Mouse (Mus musculus) kidney, embryonic 14.5 days (tissue): ENCODE results near the gene Cdc34. TPM values are rescaled to one million over a fixed set of nuclear protein-coding genes. Genes with fewer than 3 reads are reported as not detected.
A peak's percentile ranks its signal among the peaks of the same experiment; 100 is the strongest.

Source experiments
- ATAC-seq: fragments of 200-750 bp; cut with Nextera tagmentation; 2 replicates; pipeline ENCODE4 v1.8.0; 2017; ENCODE audit warnings: moderate number of reproducible peaks, mild to moderate bottlenecking, moderate TSS enrichment, moderate library complexity; ENCODE audit not compliant: low FRiP score, low TSS enrichment
- H3K27ac ChIP-seq: fragments of 300-500 bp; sonication (generic); 2 replicates; pipeline ENCODE4 v1.5.1; 2014; ENCODE audit warnings: low read depth, mild to moderate bottlenecking, low read length, moderate library complexity, mixed read lengths
- H3K27me3 ChIP-seq: fragments of 300-500 bp; sonication (generic); 2 replicates; pipeline ENCODE4 v1.6.1; 2014; ENCODE audit warnings: mild to moderate bottlenecking, low read length; ENCODE audit not compliant: control insufficient read depth, insufficient read depth
- H3K36me3 ChIP-seq: fragments of 300-500 bp; sonication (generic); 2 replicates; pipeline ENCODE4 v1.6.1; 2014; ENCODE audit warnings: low read length, mixed read lengths; ENCODE audit not compliant: control insufficient read depth, insufficient read depth
- H3K4me1 ChIP-seq: fragments of 300-500 bp; sonication (generic); 2 replicates; pipeline ENCODE4 v1.6.1; 2014; ENCODE audit warnings: low read length, mixed read lengths; ENCODE audit not compliant: control insufficient read depth, insufficient read depth
- H3K4me2 ChIP-seq: fragments of 300-500 bp; sonication (generic); replicated peaks from 2 replicates; pipeline ENCODE4 v1.6.1; 2014; ENCODE audit warnings: low read depth, mild to moderate bottlenecking, low read length
- H3K4me3 ChIP-seq: fragments of 300-500 bp; sonication (generic); 2 replicates; pipeline ENCODE4 v1.5.1; 2014; ENCODE audit warnings: mild to moderate bottlenecking, low read length
- H3K9ac ChIP-seq: fragments of 300-500 bp; sonication (generic); 2 replicates; pipeline ENCODE4 v1.6.1; 2014; ENCODE audit warnings: low read depth, mild to moderate bottlenecking, low read length, moderate library complexity
- H3K9me3 ChIP-seq: fragments of 300-500 bp; sonication (generic); 2 replicates; pipeline ENCODE4 v1.6.1; 2016; ENCODE audit warnings: low read length; ENCODE audit not compliant: control insufficient read depth
- WGBS: fragments of 180-500 bp; shearing (Covaris S2); extraction: QIAGEN DNeasy Blood & Tissue Kit; methylation state at CpG from one replicate; pipeline ENCODE4 v1.1.7; 2014; 5-methylcytosine and 5-hydroxymethylcytosine counted together
- polyA plus RNA-seq: library from polyadenylated mRNA; unstranded; fragments of >200 nt; fragmentation: Nextera tagmentation; extraction: Ambion mirVana; gene quantifications from 2 replicates; pipeline ENCODE4 v1.2.1, GENCODE M21; 2014

Cdc34 gene
- polyA plus RNA-seq, 1 experiment from 2014 or later: 105 TPM

DNA sequence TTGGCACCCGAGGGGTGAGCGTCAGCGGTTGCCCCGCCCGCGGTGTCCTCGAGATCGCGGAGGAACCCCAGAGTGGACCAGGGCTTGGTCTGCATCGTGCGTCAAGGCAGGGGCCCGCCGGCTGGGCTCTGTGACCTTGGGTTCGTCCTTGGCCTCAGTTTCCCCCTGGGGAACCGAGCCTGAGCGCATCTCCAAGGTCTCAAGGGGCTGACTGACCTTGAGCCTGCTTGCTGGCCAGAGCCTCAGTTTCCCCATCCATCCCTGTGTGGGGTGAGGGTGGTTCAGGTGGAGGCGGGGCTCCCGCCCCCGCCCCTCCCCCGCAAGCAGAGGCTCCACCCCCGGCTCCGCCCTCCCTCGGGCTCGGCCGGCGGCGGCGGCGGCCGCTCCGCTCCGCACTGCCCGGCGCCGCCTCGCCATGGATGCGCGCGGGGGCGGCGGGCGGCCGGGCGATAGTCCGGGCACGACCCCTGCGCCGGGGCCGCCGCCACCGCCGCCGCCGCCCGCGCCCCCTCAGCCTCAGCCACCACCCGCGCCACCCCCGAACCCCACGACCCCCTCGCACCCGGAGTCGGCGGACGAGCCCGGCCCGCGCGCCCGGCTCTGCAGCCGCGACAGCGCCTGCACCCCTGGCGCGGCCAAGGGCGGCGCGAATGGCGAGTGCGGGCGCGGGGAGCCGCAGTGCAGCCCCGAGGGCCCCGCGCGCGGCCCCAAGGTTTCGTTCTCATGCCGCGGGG lies 34.4 kb downstream of the Cdc34 start, which contains the start of gene Hcn2:
Gene Hcn2 (plus strand): TSS at position 381 of the 734 bp plus-strand sequence.
- Histone ChIP-seq H3K27ac (no peak within 1 kb of the TSS), H3K4me1 (peaks cover 12% of the 10 kb centered on the region; the same call in 1 of the 2 replicates), H3K4me3 (peak within 1 kb of the TSS; percentile 54), H3K9ac (peak within 1 kb of the TSS; percentile 40), H3K36me3 (peaks cover 7% of the 10 kb centered on the region), H3K4me2 (peak within 1 kb of the TSS; percentile 90), H3K27me3 (peaks cover 35% of the 10 kb centered on the region), H3K9me3 (no peaks in the 10 kb centered on the region)
- 0 out of 2 replicates have a peak, but pooled peaks have one; percentile 12 for ATAC-seq
- 2% methylated on average over 37 of the region's 91 CpGs for WGBS

DNA sequence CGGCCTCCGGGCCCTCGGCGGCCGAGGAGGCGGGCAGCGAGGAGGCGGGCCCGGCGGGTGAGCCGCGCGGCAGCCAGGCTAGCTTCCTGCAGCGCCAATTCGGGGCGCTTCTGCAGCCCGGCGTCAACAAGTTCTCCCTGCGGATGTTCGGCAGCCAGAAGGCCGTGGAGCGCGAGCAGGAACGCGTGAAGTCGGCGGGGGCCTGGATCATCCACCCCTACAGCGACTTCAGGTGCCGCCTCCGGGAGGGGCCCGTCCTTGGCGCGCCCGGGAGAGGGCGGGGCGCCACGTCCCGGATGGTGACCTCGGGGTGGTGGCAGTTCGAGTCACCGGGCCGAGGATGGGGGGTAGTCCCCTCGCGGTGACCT lies 35.0 kb downstream of the Cdc34 start:
- Histone ChIP-seq H3K4me3 (peak overlapping the region; percentile 54), H3K27ac (no peak overlapping the region), H3K36me3 (peaks cover 1% of the 10 kb centered on the region), H3K4me1 (peaks cover 12% of the 10 kb centered on the region; the same call in 1 of the 2 replicates), H3K9me3 (no peaks in the 10 kb centered on the region), H3K4me2 (peak overlapping the region; percentile 90), H3K27me3 (peaks cover 35% of the 10 kb centered on the region), H3K9ac (peak overlapping the region; percentile 40; the same call in 1 of the 2 replicates)
- 2% methylated on average over 35 of the region's 44 CpGs for WGBS
- ATAC-seq: no peak

DNA sequence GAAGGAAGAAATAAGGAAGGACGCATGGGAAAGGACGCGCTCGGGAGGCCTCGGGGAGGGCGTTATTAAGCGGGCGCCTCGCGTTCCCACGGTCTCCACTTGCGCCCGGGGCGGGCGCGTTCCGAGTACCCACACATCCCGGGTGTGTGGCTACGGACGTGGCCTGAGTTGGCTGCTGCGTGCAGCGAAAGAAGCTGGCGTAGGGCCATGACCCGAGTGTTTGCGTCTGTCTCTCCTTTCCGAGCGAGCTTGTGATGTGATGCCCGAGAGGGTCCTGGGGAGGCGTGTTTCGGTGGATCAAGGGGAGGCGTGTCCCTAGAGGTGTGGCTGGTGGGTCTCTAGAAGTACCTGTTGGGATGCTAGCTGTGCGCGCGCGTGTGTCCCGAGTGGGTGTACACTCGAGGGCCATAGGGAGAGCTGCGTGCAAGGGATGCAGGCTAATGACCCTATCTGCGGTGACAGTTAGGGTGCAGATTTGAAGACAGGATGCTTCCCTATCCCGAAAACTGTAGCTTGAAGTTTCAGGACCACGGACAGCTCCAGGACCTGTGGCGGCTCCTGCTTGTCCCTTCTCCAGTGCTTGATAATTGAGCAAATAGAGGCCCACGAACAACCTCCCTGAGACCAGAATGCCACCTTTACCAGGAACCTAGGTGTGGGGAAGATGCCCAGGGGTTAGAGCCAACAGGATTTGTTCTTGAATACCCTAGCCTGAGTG lies 35.8 kb downstream of the Cdc34 start:
- H3K27ac ChIP-seq: no peak overlapping the region
- 3% methylated on average over 43 of the region's 43 CpGs for WGBS
- peak overlapping the region; percentile 90 for H3K4me2 ChIP-seq
- H3K4me1 ChIP-seq: peaks cover 12% of the 10 kb centered on the region; the same call in 1 of the 2 replicates
- H3K9me3 ChIP-seq: no peaks in the 10 kb centered on the region
- ATAC-seq: no peak
- H3K36me3 ChIP-seq: no peaks in the 10 kb centered on the region
- H3K27me3 ChIP-seq: peaks cover 35% of the 10 kb centered on the region
- H3K9ac ChIP-seq: no peak overlapping the region
- peak overlapping the region; percentile 54 for H3K4me3 ChIP-seq

DNA sequence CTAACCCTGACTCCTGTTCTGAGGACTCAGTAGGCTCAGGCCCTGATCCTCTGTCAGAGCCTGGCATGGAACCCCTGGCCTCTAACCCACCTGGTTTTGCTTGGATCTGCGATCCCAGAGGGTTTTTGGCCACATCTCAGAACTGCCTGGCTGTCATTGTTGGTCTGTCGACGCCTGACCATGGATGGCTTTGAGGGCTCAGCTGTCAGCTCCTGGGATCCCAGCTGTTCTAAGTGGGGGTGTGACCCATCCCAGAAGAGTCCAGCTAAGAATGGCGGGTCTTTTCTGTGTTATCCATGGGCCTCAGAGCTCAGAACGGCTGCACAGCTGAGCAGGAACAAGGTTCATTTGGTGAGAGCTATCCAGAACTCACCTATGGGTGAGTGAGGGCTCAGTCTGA lies 39.1 kb downstream of the Cdc34 start:
- H3K36me3 ChIP-seq: no peaks in the 10 kb centered on the region
- no peak overlapping the region for H3K27ac ChIP-seq
- WGBS: 69% methylated on average over 5 of the region's 5 CpGs
- peaks cover 15% of the 10 kb centered on the region; the same call in 1 of the 2 replicates for H3K4me1 ChIP-seq
- H3K9ac ChIP-seq: no peak overlapping the region
- no peak for ATAC-seq
- no peak overlapping the region for H3K4me2 ChIP-seq
- H3K4me3 ChIP-seq: no peak overlapping the region
- H3K27me3 ChIP-seq: peaks cover 22% of the 10 kb centered on the region
- H3K9me3 ChIP-seq: no peaks in the 10 kb centered on the region

DNA sequence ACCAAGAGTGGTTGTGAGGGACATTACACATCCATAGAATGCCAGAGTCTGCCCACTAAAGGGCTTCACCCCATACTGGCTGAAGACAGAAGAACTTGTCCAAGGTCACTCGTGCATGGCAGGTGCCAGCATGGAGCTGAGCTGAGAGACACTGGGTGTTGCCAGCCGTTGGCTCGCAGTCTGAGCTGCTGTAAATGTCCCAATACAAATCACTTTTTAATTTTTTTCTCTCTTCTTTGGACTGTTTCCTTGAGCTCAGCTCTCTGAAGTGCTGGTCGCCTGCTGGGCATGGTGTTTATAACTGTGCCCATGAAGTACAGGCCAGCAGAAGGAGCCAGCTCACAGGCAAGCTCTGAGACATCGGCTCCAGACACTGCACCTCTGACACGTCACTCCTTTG lies 41.1 kb downstream of the Cdc34 start:
- Histone ChIP-seq H3K9ac (no peak overlapping the region), H3K27ac (no peak overlapping the region), H3K4me1 (0 out of 2 replicates have a peak, but pooled peaks cover 4% of the 10 kb centered on the region), H3K4me3 (no peak overlapping the region), H3K9me3 (no peaks in the 10 kb centered on the region), H3K4me2 (no peak overlapping the region), H3K27me3 (peaks cover 3% of the 10 kb centered on the region; the same call in 1 of the 2 replicates), H3K36me3 (no peaks in the 10 kb centered on the region)
- WGBS: 63% methylated on average over 6 of the region's 6 CpGs
- no peak for ATAC-seq

DNA sequence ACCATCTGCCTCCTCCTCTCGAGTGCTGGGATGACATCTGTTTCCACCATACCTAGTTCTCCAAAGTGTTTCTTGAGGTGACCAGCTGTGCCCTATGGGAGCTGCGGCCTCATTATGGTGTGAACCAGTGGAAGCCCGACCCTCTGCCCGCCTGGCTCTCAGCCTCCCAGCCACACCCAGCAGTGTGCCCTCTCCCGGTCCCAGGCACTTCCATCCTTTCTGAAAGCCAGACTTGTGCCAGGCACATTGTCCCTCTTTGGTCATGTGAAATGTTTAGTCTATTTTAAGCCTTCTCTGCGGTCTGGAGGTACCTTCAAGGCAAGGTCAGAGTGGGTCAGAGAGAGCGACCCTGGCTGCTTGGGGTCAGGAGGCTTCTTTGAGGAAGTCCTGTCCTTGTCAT lies 41.7 kb downstream of the Cdc34 start:
- Histone ChIP-seq H3K4me3 (no peak overlapping the region), H3K36me3 (no peaks in the 10 kb centered on the region), H3K4me1 (0 out of 2 replicates have a peak, but pooled peaks cover 4% of the 10 kb centered on the region), H3K27me3 (no peaks in the 10 kb centered on the region), H3K27ac (no peak overlapping the region), H3K4me2 (no peak overlapping the region), H3K9ac (no peak overlapping the region), H3K9me3 (no peaks in the 10 kb centered on the region)
- no peak for ATAC-seq
- WGBS: 76% methylated on average over 7 of the region's 7 CpGs

DNA sequence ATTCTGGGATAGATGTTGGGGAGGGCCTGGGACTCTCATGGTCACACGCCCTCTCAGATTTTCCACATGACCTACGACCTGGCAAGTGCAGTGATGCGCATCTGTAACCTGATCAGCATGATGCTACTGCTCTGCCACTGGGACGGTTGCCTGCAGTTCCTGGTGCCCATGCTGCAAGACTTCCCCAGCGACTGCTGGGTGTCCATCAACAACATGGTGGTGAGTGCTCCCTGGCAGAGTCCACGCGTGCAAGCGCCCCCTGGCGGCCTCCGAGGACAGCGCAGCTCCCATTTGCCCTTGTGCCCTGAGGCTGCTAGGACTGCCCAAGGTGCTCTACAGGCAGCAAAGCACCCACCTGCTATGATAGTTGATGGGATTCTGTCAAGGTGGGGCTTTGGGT lies 44.1 kb downstream of the Cdc34 start:
- no peak overlapping the region for H3K9ac ChIP-seq
- H3K4me2 ChIP-seq: no peak overlapping the region
- no peak overlapping the region for H3K4me3 ChIP-seq
- H3K9me3 ChIP-seq: no peaks in the 10 kb centered on the region
- no peaks in the 10 kb centered on the region for H3K27me3 ChIP-seq
- peak; percentile 76 for ATAC-seq
- 0 out of 2 replicates have a peak, but pooled peaks cover 4% of the 10 kb centered on the region for H3K4me1 ChIP-seq
- 21% methylated on average over 11 of the region's 11 CpGs for WGBS
- H3K36me3 ChIP-seq: no peaks in the 10 kb centered on the region
- no peak overlapping the region for H3K27ac ChIP-seq

DNA sequence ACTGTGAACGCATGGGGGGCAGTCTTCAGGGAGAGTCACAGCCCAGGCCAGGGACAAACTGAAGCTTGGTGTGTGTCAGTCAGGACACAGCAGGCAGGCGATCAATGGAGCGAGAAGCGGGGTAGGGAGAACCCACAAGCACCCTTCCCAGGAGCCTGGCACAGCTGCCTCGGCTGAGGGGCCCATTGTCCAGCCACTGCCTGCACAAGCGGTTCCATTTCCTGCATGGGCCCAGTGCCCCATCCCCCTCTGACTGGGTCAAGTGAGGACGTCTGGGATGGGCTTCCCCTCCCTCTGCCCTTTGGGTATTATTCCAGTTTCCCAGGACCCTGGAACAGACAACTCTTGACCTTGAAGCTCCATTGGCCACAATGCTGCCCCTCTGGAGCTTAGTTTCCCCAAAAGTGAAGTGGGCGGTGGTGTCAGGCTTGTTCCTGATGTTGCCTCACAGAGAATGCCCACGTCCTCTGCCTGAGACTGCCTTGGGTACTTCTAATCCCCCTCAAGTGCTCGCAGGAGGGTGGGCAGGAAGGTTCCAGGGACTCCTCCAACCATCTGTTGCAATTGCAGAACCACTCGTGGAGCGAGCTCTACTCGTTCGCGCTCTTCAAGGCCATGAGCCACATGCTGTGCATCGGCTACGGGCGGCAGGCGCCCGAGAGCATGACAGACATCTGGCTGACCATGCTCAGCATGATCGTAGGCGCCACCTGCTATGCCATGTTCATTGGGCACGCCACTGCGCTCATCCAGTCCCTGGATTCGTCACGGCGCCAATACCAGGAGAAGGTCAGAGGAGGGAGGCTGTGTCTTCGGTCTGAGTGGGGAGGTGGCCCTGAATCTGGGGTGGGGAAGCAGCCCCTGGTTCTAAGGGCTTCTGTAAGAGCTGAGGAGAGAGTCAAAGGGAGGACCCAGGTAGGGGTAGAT lies 46.6 kb downstream of the Cdc34 start:
- WGBS: 72% methylated on average over 28 of the region's 28 CpGs

More for the DNA sequence above, 46.6 kb downstream of the Cdc34 start:
- Histone ChIP-seq H3K27ac (no peak overlapping the region), H3K4me1 (0 out of 2 replicates have a peak, but pooled peaks cover 4% of the 10 kb centered on the region), H3K9me3 (no peaks in the 10 kb centered on the region), H3K4me3 (no peak overlapping the region), H3K4me2 (no peak overlapping the region), H3K36me3 (no peaks in the 10 kb centered on the region), H3K27me3 (no peaks in the 10 kb centered on the region), H3K9ac (no peak overlapping the region)
- ATAC-seq: no peak
